Mouse (Mus musculus) ES-E14 (cell line): ENCODE data around the gene Gpc6. TPM values are rescaled to one million over a fixed set of nuclear protein-coding genes. Genes with fewer than 3 reads are reported as not detected.

Experiments used
- DNase-seq: peaks from one replicate; pipeline ENCODE4 v3.0.0-alpha.2; 2013; ENCODE audit warnings: low read depth, low spot score
- H3K27ac ChIP-seq: 2 replicates; pipeline ENCODE4 v1.5.1; 2012; ENCODE audit warnings: low read depth, mild to moderate bottlenecking, low read length, moderate library complexity, mixed read lengths; ENCODE audit not compliant: poor library complexity, insufficient read depth, severe bottlenecking
- H3K36me3 ChIP-seq: 2 replicates; pipeline ENCODE4 v1.6.1; 2012; ENCODE audit warnings: mild to moderate bottlenecking, low read length, moderate library complexity, mixed read lengths; ENCODE audit not compliant: control insufficient read depth, poor library complexity, insufficient read depth, severe bottlenecking
- H3K4me1 ChIP-seq, 2 experiments: fragments of 150-350 bp in 1 of 2; sonication (generic) in 1 of 2; 2 replicates each; pipeline ENCODE4 v1.6.1; 2012; ENCODE audit warnings: low read length in 2 of 2, mild to moderate bottlenecking in 1 of 2, mixed read lengths in 1 of 2; ENCODE audit not compliant: control insufficient read depth in 2 of 2, insufficient read depth in 2 of 2, poor library complexity in 1 of 2
- H3K4me3 ChIP-seq, 2 experiments: fragments of 150-350 bp in 1 of 2; sonication (generic) in 1 of 2; 2 replicates each; pipeline ENCODE4 v1.5.1; 2012; ENCODE audit warnings: low read length in 2 of 2, low read depth in 1 of 2, mild to moderate bottlenecking in 1 of 2, mixed read lengths in 1 of 2; ENCODE audit not compliant: insufficient read depth in 1 of 2, poor library complexity in 1 of 2, severe bottlenecking in 1 of 2
- H3K9ac ChIP-seq: 2 replicates; pipeline ENCODE4 v1.6.1; 2012; ENCODE audit warnings: low read depth, mild to moderate bottlenecking, low read length, mixed read lengths; ENCODE audit not compliant: poor library complexity, insufficient read depth, severe bottlenecking
- H3K9me3 ChIP-seq: fragments of 150-350 bp; sonication (generic); 2 replicates; pipeline ENCODE4 v1.6.1; 2012; ENCODE audit warnings: low read depth, mild to moderate bottlenecking, low read length; ENCODE audit not compliant: control insufficient read depth, insufficient read depth
- CHD2 ChIP-seq: IDR thresholded peaks from 2 replicates; pipeline ENCODE4 v1.6.1; 2014; ENCODE audit warnings: mild to moderate bottlenecking, low read depth, low read length, inconsistent platforms
- HCFC1 ChIP-seq: IDR thresholded peaks from 2 replicates; pipeline ENCODE4 v1.6.1; 2012; ENCODE audit warnings: low read length, inconsistent platforms, borderline replicate concordance; ENCODE audit not compliant: insufficient read depth
- MAFK ChIP-seq: IDR thresholded peaks from 2 replicates; pipeline ENCODE4 v1.6.1; 2014; ENCODE audit warnings: mild to moderate bottlenecking, low read depth, low read length, inconsistent platforms; ENCODE audit not compliant: insufficient read depth
- ZC3H11A ChIP-seq: IDR thresholded peaks from 2 replicates; pipeline ENCODE4 v1.6.1; 2012; ENCODE audit warnings: low read depth, mild to moderate bottlenecking, inconsistent platforms, low read length, borderline replicate concordance
- ZNF384 ChIP-seq: IDR thresholded peaks from 2 replicates; pipeline ENCODE4 v1.6.1; 2012; ENCODE audit warnings: low read depth, low read length, inconsistent platforms
- in situ Hi-C, 2 experiments: fragments of 600-800 bp; cut with MboI; formaldehyde crosslinking; loops; one replicate each; pipeline ENCODE4 v1.15.1; 2025; ENCODE audit warnings: low sequenced_read_pairs in 2 of 2, inconsistent platforms in 1 of 2; ENCODE audit not compliant: unreplicated experiment in 2 of 2
- total RNA-seq: library from RNA; depleted of rRNA; stranded (reverse); fragments of 300-350 nt; gene quantifications from 2 replicates; pipeline ENCODE4 v1.2.3, GENCODE M21; 2012

Gene Gpc6
- total RNA-seq, 1 experiment = 3.2 TPM

DNA sequence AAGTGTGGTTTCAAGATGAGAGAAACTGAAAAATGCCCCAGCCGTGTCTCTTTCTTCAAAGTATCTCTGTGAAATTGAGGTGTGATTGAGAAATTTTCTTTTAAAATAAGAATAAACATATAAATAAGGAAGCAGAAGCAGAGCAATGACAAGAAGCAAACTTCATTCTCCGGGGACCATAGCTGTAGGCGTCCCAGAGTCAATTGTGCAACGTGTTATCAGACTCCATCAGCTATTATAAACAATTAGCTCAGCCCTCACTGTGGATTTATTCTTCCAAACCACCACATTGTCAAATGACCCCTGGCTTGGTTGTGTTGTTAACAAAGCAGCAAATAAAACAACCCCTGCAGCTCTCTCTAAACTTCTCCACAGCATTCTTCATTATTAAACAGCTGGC lies 466.3 kb downstream of the Gpc6 start:
- Histone ChIP-seq H3K4me3 (no peak overlapping the region), H3K9me3 (no peaks in the 10 kb centered on the region), H3K36me3 (no peaks in the 10 kb centered on the region), H3K9ac (no peak overlapping the region), H3K27ac (no peak overlapping the region), H3K4me1 (no peaks in the 10 kb centered on the region)
- in situ Hi-C loops = no loop called here
- TF ChIP-seq HCFC1 (no peak), MAFK (no peak), ZC3H11A (no peak), ZNF384 (no peak), CHD2 (no peak)
- DNase-seq = no peak

DNA sequence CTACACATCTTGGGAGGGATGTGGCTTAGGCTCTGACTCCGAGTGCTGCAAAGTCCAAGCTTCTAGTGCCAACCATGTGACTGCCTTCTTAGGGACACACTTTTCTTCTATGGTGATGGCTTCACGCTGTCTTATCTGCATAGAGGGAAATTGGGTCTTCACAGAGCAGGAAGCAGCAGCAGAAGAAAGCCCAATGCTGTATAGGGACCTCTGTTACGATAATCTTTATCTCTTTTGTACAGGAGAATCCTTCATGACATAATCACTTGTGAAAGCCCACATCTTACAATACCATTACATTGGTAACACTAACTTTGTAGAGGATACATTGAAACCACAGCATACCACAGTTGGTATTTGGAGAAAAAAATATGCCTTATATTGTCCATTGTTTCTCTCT lies 472.1 kb downstream of the Gpc6 start:
- no peak for TF ChIP-seq ZNF384
- no peak for TF ChIP-seq ZC3H11A
- no peak for TF ChIP-seq HCFC1
- TF ChIP-seq CHD2 = no peak
- no peak for TF ChIP-seq MAFK

DNA sequence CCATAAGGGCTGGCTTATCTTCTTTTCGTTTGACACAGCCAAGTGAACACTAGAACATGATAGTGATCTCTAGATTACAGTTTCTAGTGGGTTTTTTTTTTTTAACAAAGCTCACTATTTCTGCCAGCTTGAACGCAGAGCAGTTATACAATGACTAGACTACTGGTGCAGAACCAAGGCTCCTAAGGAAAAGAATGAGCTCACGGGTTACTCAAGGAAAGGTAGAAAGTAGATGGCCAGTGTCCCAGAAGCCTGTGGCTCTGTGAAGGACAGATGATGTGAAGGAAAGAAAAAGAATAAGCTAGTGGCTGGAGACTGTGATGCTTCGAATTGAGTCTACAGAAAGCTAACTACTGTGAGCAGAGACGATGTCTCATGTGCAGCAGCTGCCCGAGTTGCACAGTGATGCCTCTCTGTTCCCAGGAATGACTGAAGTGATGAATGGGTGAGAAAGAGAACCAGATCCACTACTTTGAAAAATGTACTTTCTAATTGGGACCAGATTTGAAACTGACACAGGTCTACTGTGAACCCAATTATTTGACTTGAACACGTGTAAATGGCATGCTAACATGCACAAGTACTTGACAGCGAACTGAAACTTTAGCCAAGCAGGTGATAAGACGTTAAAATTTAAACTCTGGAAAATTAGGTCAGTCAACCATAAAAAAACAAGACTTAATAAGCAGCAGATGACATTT lies 482.9 kb downstream of the Gpc6 start:
- no peak for TF ChIP-seq MAFK
- TF ChIP-seq HCFC1 = no peak
- no peak for TF ChIP-seq CHD2
- TF ChIP-seq ZNF384 = no peak
- TF ChIP-seq ZC3H11A = no peak
- Histone ChIP-seq H3K4me3 (no peak overlapping the region), H3K9ac (no peak overlapping the region), H3K4me1 (no peaks in the 10 kb centered on the region), H3K9me3 (no peaks in the 10 kb centered on the region), H3K36me3 (no peaks in the 10 kb centered on the region), H3K27ac (no peak overlapping the region)
- in situ Hi-C loops = no loop called here
- DNase-seq = no peak

More for the DNA sequence above, 472.1 kb downstream of the Gpc6 start:
- Histone ChIP-seq H3K9ac (no peak overlapping the region), H3K4me3 (no peak overlapping the region), H3K4me1 (no peaks in the 10 kb centered on the region), H3K27ac (no peak overlapping the region), H3K9me3 (no peaks in the 10 kb centered on the region), H3K36me3 (no peaks in the 10 kb centered on the region)
- DNase-seq = no peak
- in situ Hi-C loops = no loop called here

DNA sequence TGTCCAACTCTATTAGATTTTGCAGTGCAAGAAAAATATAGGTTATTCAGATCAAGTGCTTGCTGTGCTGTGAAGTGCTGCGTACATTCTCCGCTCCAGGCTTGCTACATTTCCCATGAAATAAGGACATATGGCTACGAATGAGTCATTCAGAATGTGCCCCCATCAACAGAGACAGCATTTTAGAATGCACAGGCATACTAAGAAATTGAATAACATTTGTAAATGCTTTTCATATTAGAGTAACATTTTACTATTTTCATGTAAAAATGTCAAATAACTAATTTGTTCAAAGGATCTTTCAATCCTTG lies 483.4 kb downstream of the Gpc6 start:
- Histone ChIP-seq H3K4me1 (no peaks in the 10 kb centered on the region), H3K9ac (no peak overlapping the region), H3K27ac (no peak overlapping the region), H3K36me3 (no peaks in the 10 kb centered on the region), H3K9me3 (no peaks in the 10 kb centered on the region), H3K4me3 (no peak overlapping the region)
- TF ChIP-seq HCFC1 (no peak), ZC3H11A (no peak), MAFK (no peak), CHD2 (no peak), ZNF384 (no peak)
- DNase-seq = no peak
- in situ Hi-C loops = no loop called here

GRCm38 (mm10) chr14:117409778-117410177 lies 484.7 kb downstream of the Gpc6 start:
- Histone ChIP-seq H3K27ac (no peak overlapping the region), H3K36me3 (no peaks in the 10 kb centered on the region), H3K9me3 (no peaks in the 10 kb centered on the region), H3K4me1 (no peaks in the 10 kb centered on the region), H3K9ac (no peak overlapping the region), H3K4me3 (no peak overlapping the region)
- DNase-seq = no peak
- in situ Hi-C loops = no loop called here
- no peak for TF ChIP-seq ZC3H11A
- TF ChIP-seq HCFC1 = no peak
